Mouse (Mus musculus) cortical plate, adult 2 months (tissue): ENCODE measurements around the gene Dido1.

Experiments
- CTCF ChIP-seq: fragments of 200-500 bp; IDR thresholded peaks from 2 replicates; pipeline ENCODE4 v1.5.1; 2011; ENCODE audit warnings: mild to moderate bottlenecking, control low read depth, low read length; ENCODE audit not compliant: insufficient read depth; ENCODE audit errors: extremely low read depth
- POLR2A ChIP-seq: fragments of 200-500 bp; IDR thresholded peaks from 2 replicates; pipeline ENCODE4 v1.6.1; 2011; ENCODE audit warnings: mild to moderate bottlenecking, low read length, control low read depth; ENCODE audit not compliant: insufficient read depth; ENCODE audit errors: extremely low read depth

- TF ChIP-seq CTCF: no peak
- no peak for TF ChIP-seq POLR2A
Observed at GRCm38 (mm10) chr2:180711527-180711926, 1.7 kb upstream of the Dido1 start.
